Mouse (Mus musculus) left cerebral cortex, adult 9 months (tissue): ENCODE results near the gene Kcnip1.

Experiments
- DNase-seq, 2 experiments: peaks; one replicate each; pipeline ENCODE4 v3.0.0; 2022; ENCODE audit warnings: low spot score in 2 of 2

Gene Kcnip1

DNA sequence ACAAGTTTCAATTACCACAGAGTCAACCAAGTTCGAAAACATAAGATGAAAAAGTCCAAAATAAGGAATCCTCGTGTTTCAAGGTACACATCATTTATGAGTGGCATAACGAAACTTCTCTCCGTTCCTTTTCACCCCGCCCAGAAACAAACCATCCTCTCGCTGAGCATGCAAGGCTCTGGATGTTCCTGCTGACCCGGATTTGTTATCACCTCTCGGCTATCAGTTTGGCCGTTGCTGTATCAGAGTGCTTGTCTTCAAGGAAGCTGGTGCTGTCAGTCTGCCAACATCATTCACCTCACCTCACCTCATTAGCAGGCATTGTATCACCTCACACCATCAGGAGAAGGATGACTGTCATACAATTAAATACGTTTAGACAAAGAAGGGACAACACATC lies 90.6 kb downstream of the Kcnip1 start:
- DNase-seq = no peak

DNA sequence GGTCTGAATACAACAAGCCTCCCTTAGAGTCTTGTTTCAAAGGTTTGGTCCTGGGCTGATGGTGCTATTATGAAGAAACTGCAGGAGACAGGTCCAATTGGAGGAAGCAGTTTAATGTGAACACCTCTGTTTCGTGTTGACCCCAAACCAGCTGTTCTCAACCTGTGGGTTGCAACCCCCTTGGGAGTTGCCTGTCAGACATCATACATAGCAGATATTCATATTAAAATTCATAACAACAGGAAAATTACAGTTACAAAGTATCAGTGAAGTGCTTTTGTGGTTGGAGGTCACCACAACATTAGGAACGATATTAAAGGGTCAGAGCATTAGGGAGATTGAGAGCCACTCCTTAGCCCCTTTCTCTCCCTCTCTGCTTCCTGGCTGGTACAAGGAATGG lies 91.2 kb downstream of the Kcnip1 start:
- DNase-seq = no peak

DNA sequence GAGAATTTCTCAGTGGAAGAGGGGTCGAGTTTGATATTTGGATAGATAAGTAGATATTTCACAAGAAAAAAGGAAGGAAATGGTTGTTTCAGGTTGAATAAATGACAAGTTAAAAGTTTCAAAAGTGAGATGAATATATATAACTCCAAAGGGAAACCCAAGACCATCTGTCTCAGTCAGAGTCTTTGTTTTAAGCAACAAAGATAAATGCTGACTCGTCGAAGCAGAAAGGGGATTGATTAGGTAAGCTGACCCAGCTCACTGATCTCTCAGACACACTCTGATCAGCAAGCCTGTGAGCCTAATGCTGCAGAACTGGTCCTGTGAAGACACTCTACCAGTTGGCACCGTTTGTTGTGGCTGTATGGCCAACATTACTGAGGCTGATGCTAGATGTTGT lies 101.9 kb downstream of the Kcnip1 start:
- no peak for DNase-seq

DNA sequence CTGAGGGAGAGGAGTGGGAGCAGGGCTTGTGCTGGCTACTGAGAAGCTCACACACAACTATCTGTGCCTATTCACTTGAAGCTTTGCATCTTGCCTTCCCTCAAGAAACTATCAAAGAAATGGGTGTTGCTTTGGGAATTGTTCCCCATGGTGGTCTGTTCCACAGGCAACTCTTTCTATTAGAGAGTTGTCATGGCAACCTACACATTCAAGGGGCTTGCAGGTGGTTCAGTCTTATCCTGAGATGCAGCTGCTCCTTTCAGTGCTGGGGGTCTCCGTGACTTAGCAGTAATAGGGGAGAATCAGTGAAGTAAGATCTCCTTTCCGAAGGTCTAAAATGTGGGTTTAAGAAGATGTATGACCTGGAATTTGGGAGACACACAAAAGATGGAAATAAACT lies 102.6 kb downstream of the Kcnip1 start:
- DNase-seq = no peak

DNA sequence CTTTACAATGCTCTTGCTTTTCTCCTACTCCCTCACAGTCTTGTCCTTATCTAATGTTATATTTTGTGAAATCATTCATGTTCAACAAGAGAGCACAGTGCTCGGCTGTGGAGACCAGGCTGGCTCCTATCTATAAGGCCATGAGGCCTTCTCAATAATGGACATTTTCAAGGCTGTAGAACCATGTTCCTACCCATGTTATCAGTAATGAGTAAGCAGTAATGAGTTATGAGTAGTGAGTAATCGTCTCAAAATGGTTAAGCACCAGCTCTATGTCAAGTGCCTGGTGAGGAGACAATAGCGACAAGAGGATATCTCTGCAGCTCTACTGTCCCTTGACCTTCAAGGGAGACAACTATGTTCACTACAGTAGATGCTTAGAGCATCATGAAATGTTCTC lies 105.3 kb downstream of the Kcnip1 start:
- DNase-seq = no peak

DNA sequence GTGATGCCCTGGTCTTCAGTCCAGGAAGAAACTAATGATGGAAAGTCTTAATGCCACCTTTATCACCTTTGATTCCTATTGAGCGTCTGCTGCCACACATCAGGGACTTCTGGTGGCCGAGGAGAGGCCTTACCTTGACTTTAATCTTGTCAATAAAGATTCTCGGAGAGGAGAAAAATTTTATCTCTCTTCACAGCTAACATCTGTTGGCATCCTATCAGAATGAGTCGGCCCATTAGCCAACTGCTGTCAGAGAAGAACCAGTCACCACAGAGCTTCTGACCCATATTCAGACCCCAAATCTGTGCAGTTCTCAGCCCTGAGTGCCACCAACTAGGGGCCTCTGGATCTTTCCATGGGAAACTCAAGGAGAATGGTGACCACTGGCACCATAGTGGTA lies 107.0 kb downstream of the Kcnip1 start:
- no peak for DNase-seq

DNA sequence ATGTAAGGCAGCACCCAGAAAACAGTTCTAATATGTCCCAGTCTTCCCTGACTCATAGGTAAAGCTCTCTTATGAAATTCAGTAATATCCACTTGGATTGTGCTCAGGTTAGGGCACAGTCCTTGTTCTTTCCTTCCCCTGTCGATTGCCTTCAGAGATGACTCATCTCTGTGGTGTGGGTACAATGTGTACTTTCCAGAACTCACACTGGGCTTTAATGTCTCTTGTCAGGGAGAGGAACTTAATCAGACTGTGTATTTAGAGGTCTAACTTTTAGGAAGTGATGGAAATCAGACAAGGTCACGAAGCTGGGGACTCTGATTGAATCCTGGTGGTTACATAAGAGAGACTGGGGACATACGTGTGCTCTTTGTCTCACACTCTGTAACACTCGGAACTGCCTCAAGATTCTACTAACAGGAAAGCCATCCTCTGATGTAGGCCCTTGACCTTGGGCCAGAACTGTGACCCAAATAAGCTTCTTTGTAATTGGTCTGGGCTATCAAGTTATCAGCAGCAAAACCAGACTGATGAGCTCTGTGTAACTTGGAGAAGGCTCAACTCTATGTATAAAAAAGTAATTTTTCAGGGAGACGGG lies 110.1 kb downstream of the Kcnip1 start:
- no peak for DNase-seq

DNA sequence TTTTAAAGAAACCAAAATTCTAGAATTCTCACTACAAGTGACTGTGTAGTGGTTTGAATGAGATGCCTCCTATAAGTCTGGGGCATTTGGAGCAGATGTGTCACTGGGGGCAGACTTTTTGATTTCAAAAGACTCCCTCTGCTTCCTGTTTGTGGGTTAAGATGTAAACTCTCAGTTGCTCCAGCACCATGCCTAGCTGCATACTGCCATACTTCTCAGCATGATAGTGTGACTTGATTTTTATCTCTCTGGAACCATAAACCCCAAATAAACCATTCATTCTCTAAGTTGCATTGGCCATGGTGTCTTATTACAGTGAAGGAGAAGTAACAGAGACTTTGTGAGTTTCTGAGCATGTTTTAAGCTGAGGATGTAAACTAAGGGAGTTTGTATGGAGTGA lies 118.0 kb downstream of the Kcnip1 start:
- no peak for DNase-seq

DNA sequence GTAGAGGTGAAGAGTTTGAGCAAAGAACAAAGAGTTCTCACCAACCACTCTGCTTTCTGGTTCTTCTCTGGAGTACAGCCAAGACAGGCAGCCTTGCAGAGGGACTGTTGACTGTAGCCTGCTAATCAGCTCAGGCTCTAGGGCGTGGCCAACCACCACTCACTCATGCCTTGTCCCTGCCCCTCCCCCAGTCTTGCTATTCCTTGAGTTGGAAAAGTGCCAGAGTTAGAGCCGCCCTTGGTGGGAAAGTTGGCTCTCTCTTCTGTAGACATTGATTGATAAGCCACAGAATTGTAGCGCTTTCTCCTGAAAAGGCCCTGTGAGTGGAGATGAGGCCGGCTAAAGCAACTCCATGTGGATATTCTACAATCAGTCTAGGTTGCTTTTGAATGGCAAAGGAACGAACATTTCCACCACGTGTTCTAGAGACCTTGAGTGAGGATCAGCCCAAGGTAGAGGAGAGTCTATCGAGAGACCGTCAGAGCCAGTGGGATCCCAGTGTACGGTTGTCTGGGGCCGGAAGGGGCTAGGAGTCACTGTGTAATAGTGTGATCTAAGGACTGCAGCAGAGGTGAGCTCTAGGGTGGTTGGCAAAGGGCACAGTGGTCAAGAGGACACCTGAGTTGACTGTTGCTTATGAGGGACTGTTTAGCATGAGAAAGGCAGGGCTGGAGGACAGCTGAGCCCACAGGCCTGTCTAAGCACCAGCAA lies 119.7 kb downstream of the Kcnip1 start:
- DNase-seq = no peak

DNA sequence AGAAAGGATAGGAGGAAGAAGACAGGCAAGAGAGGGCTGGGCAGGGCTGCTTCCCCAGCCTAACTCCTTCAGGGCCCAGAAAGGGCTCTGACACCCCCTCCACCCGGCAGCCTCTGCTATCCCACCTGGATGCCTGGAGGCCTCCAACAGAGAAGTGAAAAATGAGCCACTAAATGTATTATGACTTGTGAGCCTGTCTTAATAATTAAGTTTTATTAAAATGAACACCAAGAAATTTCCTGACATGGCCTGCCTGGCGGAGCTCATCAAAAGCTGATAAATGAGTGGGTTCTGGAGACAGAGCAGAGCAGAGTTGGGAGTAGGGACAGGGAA lies 120.3 kb downstream of the Kcnip1 start:
- no peak for DNase-seq

DNA sequence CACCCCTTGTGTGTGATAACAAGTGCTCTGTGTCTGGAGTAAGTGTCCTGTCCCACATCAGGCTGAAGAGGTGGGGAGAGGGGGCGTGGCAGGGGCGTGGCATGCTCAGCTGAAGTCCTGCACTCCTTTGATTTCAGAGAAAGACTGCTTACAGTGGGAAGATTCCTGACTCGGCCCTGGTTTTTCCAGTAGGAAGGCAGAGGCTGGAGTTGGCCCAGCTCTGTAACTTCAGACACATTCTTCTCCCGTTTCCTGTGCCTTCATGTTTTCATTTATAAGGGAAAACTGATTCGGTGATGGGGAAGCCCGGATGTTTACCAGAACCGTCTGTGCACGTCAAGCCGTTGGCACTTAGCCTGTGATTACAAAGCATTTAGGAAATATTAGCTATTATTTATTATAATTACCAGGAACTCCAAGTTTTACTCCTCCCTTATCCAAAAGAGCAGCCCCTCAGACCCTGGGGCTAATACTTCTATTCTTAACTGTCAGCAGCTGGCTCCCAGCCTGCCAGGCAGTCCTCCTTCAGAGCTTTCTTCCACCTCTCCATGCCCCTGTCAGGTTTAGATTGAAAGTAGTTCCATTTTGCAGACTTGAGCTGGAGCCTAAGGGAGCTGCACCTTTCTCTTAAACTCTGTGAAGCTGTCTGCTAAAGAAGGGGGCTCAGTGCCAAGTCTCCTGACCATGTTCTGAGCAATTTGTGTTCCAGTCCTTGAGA lies 120.8 kb downstream of the Kcnip1 start:
- no peak for DNase-seq

DNA sequence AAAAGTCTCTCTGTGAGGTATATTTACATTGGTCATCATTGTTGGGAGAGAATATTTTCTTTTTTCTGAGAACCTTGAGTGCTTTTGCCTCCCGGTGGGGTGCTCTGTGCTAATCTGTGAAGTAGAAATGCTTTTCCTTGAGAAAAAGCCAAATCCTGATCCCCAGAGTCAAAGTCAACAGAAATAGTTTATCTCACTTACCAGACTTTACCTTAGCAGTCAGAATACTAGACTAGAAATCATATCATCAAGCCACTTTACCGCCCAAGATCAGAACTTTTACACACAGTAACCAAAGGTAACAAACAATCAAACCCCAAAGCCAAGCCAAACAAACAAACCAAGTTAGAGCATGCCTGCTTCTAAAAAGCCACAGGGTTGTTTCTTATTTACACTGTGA lies 122.7 kb downstream of the Kcnip1 start:
- DNase-seq = no peak

DNA sequence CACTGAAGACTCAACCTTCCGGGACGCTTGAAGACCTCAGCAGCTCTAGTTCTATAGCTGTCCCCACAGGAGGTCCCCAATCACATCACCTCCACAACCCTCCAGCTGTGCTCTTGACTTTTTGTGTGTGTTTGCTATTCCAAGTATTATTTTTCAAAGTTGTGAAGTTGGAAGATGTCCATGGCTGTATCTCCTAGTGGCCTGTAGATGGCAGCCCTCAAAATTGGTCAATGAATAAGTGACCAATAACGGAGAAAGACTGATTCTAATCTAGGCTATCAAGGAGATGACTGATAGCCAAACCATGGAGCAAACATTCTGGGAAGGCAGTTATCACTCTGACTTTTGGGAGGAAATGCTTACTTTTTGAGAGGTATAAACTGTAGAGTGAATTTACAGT lies 123.4 kb downstream of the Kcnip1 start:
- DNase-seq = no peak

DNA sequence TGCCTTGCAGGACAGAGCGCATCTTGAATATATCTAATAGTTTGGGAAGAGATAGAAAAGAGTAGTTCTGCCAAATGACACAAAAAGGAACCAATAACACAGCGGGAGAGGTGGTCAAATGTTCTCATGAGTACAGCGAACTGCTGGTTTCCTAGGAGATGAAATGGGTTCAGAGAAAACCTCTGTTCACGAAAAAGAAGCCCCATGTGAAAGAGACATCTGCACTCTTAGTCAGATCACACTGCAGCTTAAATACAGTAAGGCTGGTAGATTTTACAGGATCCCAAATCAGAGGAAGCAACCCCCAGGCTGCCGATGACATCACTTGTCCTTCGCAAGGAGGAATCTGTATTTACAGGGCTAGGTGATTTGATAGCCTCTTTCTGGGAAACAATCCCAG lies 126.2 kb downstream of the Kcnip1 start:
- DNase-seq = no peak

DNA sequence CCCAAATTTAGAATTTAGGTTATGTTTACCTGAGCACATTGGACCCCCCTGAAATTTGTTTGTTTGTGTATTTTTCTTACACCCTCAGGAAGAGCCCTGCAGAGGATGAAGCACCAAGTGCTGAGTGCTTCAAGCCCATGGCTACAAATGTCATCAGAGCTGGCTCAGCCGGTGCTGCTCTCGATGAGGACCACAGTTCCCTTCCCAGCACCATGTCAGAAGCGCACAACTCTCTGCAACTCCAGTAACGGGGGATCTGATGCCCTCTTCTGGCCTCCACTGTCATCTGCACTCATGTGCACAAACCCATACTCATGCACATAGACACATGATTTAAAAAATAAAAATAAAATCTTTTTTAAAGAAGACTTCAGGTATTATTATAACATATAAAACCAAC lies 128.7 kb downstream of the Kcnip1 start:
- no peak for DNase-seq

DNA sequence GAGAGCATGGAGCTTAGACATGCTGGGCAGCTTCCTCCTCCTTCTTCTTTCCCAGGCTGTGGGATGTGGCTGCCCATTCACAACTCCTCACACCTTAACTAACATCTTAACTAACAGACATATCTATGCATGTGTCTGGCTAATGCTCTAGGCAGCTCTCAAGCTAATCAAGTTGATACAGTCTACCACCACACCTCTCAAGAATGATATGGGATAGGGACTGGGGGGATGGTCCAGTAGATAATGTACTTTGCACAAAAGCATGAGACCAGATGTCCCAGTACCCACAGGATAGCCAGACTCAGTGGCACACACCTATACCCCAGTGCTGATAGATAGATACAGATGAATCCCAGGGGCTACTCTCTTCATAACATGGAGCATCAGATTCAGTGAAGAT lies 131.1 kb downstream of the Kcnip1 start:
- no peak for DNase-seq

DNA sequence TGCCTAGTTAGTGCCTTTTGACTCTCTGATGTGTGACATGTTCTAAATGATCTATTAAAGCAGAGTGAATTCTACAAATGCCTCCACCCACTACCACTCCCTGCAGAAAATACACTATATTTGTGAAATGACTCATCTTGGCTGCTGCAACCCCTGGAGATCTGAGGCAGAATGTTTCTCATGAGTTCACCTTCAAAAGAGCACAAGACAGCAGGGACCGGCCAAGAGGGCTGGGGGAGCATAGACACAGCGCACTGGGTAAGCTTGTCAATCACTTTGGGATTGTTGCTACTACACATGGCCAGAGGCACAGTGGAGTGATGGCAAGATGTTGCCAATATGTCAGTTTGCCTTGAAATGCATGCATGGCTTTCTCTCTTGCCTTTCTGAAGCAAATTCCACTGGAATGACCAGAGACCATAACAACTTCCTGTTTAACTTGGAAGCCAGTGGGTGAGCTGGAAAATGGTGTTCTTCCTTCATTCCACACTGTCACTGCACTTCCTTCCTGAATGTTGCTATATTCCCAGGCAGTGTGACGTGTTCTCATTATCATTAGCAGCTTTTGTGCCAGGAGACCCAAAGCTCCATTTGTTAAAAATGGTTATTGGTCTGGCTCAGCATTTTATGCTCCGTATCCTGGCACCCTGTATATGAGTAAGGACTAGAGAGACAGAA lies 131.9 kb downstream of the Kcnip1 start:
- DNase-seq = peak in 1 of 2 experiments; percentile 43

DNA sequence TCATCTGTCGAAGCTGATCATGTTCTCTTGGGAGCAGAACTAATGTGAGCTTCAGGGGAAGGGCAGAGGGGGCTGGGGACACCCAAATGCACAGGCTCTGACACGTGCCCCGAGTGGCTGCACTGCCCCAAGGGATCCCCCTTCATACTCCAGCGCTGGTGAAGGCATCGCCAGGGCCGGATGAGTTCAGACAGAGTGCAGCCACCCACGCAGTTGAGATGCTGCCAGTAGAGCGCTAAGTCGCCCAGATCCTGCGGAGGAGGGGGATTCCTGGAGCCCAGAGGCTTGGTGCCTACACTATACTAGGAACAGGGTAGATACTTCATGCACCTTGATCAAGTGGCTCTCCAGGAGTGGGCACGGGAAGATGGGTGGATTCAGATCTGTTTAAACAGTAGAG lies 143.3 kb downstream of the Kcnip1 start:
- peak in 1 of 2 experiments; percentile 50 for DNase-seq

DNA sequence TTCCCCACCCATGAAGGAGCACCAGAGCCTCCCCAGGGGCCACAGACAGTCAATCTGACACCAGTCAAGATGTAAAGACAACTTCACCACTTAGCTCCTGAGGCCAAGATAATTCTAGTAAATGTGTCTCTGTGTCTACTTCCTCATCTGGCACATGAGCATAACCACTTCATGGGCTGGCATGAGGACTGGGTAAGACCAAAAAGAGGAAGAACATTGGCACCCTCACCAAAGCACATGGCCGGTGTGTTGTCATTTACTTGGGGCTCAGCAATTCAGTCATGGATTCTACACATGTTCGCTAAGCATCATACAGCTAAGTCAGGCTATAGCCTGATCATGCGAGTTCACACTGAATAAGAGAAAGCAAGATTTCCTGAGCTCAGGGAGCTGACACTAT lies 144.3 kb downstream of the Kcnip1 start:
- no peak for DNase-seq

DNA sequence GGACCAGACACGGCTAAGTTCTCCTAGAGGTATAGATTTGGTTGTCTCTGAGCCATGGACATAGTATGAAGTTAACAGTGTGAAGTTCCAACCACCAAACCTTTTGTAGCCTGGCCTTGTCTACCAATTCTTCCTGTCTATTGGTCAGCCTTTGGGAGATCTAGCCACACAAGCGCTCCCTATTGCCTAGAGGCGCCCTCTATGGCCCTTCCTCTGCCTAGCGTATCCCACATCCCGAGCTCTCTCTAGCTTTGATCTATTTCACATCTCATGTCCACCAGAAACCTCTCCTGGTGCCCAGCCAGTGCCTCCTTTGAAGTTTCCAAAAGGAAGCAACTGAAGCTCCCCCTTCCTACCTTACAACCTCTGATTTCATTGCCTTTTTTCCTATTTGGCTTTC lies 147.0 kb downstream of the Kcnip1 start:
- no peak for DNase-seq

DNA sequence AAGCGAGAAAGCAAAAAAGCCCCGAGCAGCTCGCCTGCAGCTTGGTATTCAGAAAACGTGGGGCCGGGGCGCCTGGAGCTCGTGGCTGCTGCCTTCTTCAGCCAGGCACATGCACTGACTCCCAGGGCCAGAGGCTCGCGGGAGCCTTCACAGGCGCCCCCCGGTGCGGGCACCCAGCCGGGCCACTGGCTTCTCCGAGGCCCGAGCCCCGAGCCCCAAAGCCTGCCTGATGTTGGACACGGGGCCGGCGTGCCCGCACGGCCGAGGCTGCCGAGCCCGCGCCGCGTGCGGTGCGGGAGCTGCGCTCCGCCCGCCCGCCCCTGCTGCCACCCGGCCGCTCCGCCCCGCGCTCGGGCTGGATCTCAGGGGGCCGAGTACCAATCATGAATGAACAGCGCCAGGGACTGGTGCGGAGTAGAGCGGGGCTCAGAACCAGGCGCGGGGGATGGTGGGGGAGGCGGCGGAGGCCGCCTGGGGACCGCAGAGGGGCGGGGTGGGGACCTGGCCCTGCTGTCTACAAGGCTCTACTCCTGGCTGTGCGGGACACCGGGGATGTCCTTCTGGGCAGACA lies 149.6 kb downstream of the Kcnip1 start:
- DNase-seq = no peak

DNA sequence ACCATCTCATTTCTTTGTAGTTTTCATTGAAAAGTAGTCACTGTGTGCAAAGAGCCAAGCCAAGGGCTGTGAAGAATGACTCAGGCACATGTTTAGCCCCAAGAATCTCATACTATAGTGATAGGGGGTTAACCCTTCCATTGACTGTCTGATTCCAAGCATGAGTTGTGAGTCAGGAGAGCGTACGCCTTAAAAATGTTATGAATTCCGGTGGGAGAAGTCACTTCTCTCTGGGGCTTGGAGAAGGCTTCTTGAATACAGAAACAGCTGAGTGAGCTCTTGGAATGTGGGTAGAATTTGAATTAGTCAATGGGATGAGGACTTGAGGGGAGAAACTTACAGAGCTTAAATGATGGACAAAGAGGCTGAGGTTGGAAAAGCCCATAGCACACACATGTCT lies 153.9 kb downstream of the Kcnip1 start:
- no peak for DNase-seq

DNA sequence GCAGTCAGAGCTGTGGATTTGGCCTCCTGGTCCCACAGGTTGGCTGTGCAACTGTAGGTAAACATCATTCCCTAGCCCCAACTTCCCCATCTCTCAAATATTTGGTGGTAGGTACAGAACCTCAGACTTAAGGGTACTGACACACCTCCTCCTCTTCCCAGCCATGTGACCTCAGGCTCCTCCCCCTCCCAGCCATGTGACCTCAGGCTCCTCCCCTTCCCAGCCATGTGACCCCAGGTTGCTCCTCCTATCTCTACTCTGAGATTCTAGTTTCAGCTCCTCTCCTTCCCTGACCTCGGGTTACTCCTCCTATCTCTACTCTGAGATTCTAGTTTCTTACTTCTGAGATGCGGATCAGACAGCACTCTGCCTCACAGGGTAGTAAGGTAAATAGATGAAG lies 163.2 kb downstream of the Kcnip1 start:
- DNase-seq = no peak
